In genomic region chr9:78176201-78176727, GRCm38 (mm10) we compare ENCODE assay signal across 9 mouse cellular contexts. TPM values are rescaled to one million over a fixed set of nuclear protein-coding genes. Genes with fewer than 3 reads are reported as not detected.
A peak's percentile ranks its signal among the peaks of the same experiment; 100 is the strongest.
DNase-seq lines count a peak whose midpoint lies in the region; ATAC-seq lines count a peak whose summit lies in the region.
"Had no signal": no experiment of that assay in that cellular context is flagged by ENCODE, and none has a peak within 500 bp of the region (broad histone marks: within the 10 kb centered on the region; RNA-seq: fewer than 3 reads in every experiment).

No protein-coding gene starts in this region.

- H3K4me1 ChIP-seq in embryonic facial prominence, embryonic 14.5 days (ENCODE audit: control insufficient read depth, insufficient read depth, low read length), result no peaks in the 10 kb centered on the region
- 0 out of 2 replicates have a peak, but pooled peaks cover 3% of the 10 kb centered on the region for H3K4me1 ChIP-seq in heart, embryonic 11.5 days (ENCODE audit: control insufficient read depth, insufficient read depth, low read length)
- peaks cover 5% of the 10 kb centered on the region; the same call in 1 of the 2 replicates for H3K4me1 ChIP-seq in kidney, embryonic 14.5 days (ENCODE audit: control insufficient read depth, insufficient read depth, low read length)
- peaks cover 8% of the 10 kb centered on the region; the same call in 1 of the 2 replicates for H3K4me1 ChIP-seq in limb, embryonic 15.5 days
- H3K4me1 ChIP-seq in midbrain, embryonic 16.5 days (ENCODE audit: control insufficient read depth, insufficient read depth, low read length), result peaks cover 6% of the 10 kb centered on the region; the same call in 1 of the 2 replicates

- peak overlapping the region; percentile 97 for H3K27ac ChIP-seq in embryonic facial prominence, embryonic 14.5 days (replicated peaks; ENCODE audit: low read depth, low read length)
- H3K27ac ChIP-seq in heart, embryonic 11.5 days (ENCODE audit: low read depth, low read length), result peak overlapping the region; percentile 98
- H3K27ac ChIP-seq in kidney, embryonic 14.5 days (ENCODE audit: low read depth, low read length), result peak overlapping the region; percentile 96
- peak overlapping the region; percentile 98 for H3K27ac ChIP-seq in limb, embryonic 15.5 days
- H3K27ac ChIP-seq in midbrain, embryonic 16.5 days (ENCODE audit: low read length), result peak overlapping the region; percentile 99

- peak overlapping the region; percentile 63 for H3K4me2 ChIP-seq in embryonic facial prominence, embryonic 14.5 days (ENCODE audit: low read depth, low read length)
- H3K4me2 ChIP-seq in heart, embryonic 11.5 days, result peak overlapping the region; percentile 76
- peak overlapping the region; percentile 59 for H3K4me2 ChIP-seq in kidney, embryonic 14.5 days (replicated peaks; ENCODE audit: low read depth, low read length)
- peak overlapping the region; percentile 43 for H3K4me2 ChIP-seq in limb, embryonic 15.5 days
- H3K4me2 ChIP-seq in midbrain, embryonic 16.5 days (ENCODE audit: low read length), result peak overlapping the region; percentile 56

- H3K4me3 ChIP-seq in embryonic facial prominence, embryonic 14.5 days (ENCODE audit: low read depth, low read length), result peak overlapping the region; percentile 56
- peak overlapping the region; percentile 75 for H3K4me3 ChIP-seq in heart, embryonic 11.5 days (ENCODE audit: low read depth, low read length)
- peak overlapping the region; percentile 60 for H3K4me3 ChIP-seq in kidney, embryonic 14.5 days (ENCODE audit: low read length)
- H3K4me3 ChIP-seq in limb, embryonic 15.5 days, result peak overlapping the region; percentile 71
- H3K4me3 ChIP-seq in midbrain, embryonic 16.5 days (ENCODE audit: low read depth, low read length), result peak overlapping the region; percentile 71

- H3K9ac ChIP-seq in embryonic facial prominence, embryonic 14.5 days (ENCODE audit: low read depth, low read length), result peak overlapping the region; percentile 77
- H3K9ac ChIP-seq in heart, embryonic 11.5 days (ENCODE audit: low read depth, low read length), result peak overlapping the region; percentile 94
- peak overlapping the region; percentile 70 for H3K9ac ChIP-seq in kidney, embryonic 14.5 days (ENCODE audit: low read depth, low read length)
- H3K9ac ChIP-seq in limb, embryonic 15.5 days, result peak overlapping the region; percentile 83
- peak overlapping the region; percentile 87 for H3K9ac ChIP-seq in midbrain, embryonic 16.5 days (ENCODE audit: low read depth, low read length)

- no peaks in the 10 kb centered on the region for H3K27me3 ChIP-seq in embryonic facial prominence, embryonic 14.5 days (replicated peaks; ENCODE audit: control insufficient read depth, insufficient read depth, low read length)
- no peaks in the 10 kb centered on the region for H3K27me3 ChIP-seq in heart, embryonic 11.5 days (ENCODE audit: control insufficient read depth, insufficient read depth, low read length)
- H3K27me3 ChIP-seq in kidney, embryonic 14.5 days (ENCODE audit: control insufficient read depth, insufficient read depth, low read length), result no peaks in the 10 kb centered on the region
- no peaks in the 10 kb centered on the region for H3K27me3 ChIP-seq in limb, embryonic 15.5 days
- no peaks in the 10 kb centered on the region for H3K27me3 ChIP-seq in midbrain, embryonic 16.5 days (ENCODE audit: control insufficient read depth, insufficient read depth, low read depth, low read length)

- peak; percentile 79 for ATAC-seq in embryonic facial prominence, embryonic 14.5 days (ENCODE audit: low read depth)
- peak; percentile 72 for ATAC-seq in heart, embryonic 11.5 days (replicated peaks; ENCODE audit: insufficient number of reproducible peaks, low FRiP score, low TSS enrichment)
- ATAC-seq in kidney, embryonic 14.5 days (ENCODE audit: low FRiP score, low TSS enrichment), result peak; percentile 73
- ATAC-seq in limb, embryonic 15.5 days (ENCODE audit: insufficient number of reproducible peaks, low FRiP score, low TSS enrichment, low read depth), result no peak
- peak; percentile 85 for ATAC-seq in midbrain, embryonic 16.5 days

- H3K9me3 ChIP-seq in embryonic facial prominence, embryonic 14.5 days (ENCODE audit: control insufficient read depth, low read length), result 0 out of 2 replicates have a peak, but pooled peaks cover 3% of the 10 kb centered on the region
- H3K9me3 ChIP-seq in heart, embryonic 11.5 days (replicated peaks; ENCODE audit: control insufficient read depth, low read length), result no peaks in the 10 kb centered on the region
- no peaks in the 10 kb centered on the region for H3K9me3 ChIP-seq in kidney, embryonic 14.5 days (ENCODE audit: control insufficient read depth, low read length)
- no peaks in the 10 kb centered on the region for H3K9me3 ChIP-seq in limb, embryonic 15.5 days
- no peaks in the 10 kb centered on the region for H3K9me3 ChIP-seq in midbrain, embryonic 16.5 days (replicated peaks; ENCODE audit: control insufficient read depth, low read length, poor library complexity, severe bottlenecking)

- peak; percentile 93 for DNase-seq in A20 (ENCODE audit: low read depth, low spot score)
- peak; percentile 59 to 67 for DNase-seq in adrenal gland, postnatal 36 days
- DNase-seq in embryonic facial prominence, embryonic 14.5 days (ENCODE audit: low spot score), result peak; percentile 95
- DNase-seq in spleen, postnatal 4 days (ENCODE audit: low spot score in 2 of 2), result peak; percentile 60 to 76

- H3K36me3 ChIP-seq in embryonic facial prominence, embryonic 14.5 days (ENCODE audit: control insufficient read depth, insufficient read depth, low read length), result no peaks in the 10 kb centered on the region
- no peaks in the 10 kb centered on the region for H3K36me3 ChIP-seq in heart, embryonic 11.5 days (ENCODE audit: control insufficient read depth, insufficient read depth, low read length)
- no peaks in the 10 kb centered on the region for H3K36me3 ChIP-seq in kidney, embryonic 14.5 days (ENCODE audit: control insufficient read depth, insufficient read depth, low read length)
- no peaks in the 10 kb centered on the region for H3K36me3 ChIP-seq in limb, embryonic 15.5 days
- H3K36me3 ChIP-seq in midbrain, embryonic 16.5 days (ENCODE audit: control insufficient read depth, insufficient read depth, low read length), result no peaks in the 10 kb centered on the region

- WGBS in embryonic facial prominence, embryonic 14.5 days, result under 1% methylated on average over 22 of the region's 22 CpGs
- 2% methylated on average over 22 of the region's 22 CpGs for WGBS in heart, embryonic 11.5 days (ENCODE audit: insufficient replicate concordance)
- WGBS in kidney, embryonic 14.5 days, result under 1% methylated on average over 22 of the region's 22 CpGs
- WGBS in limb, embryonic 15.5 days, result under 1% methylated on average over 22 of the region's 22 CpGs
- under 1% methylated on average over 22 of the region's 22 CpGs for WGBS in midbrain, embryonic 16.5 days

RNA-seq across cellular contexts. Expression of gene Gsta4, which starts 6.3 kb away (rescaled TPM):
- total RNA-seq in adrenal gland, postnatal 36 days (2021), result 10 to 100 TPM; 37.1 to 47.6 TPM
- 67.1 and 70.7 TPM in 2 replicates for polyA plus RNA-seq in embryonic facial prominence, embryonic 14.5 days (2014; fragmentation: Nextera tagmentation; extraction: Ambion mirVana)
- polyA plus RNA-seq in heart, embryonic 11.5 days (2014; fragmentation: Nextera tagmentation; extraction: Ambion mirVana), result 87.5 and 88.7 TPM in 2 replicates
- 102 and 108 TPM in 2 replicates for polyA plus RNA-seq in kidney, embryonic 14.5 days (2014; fragmentation: Nextera tagmentation; extraction: Ambion mirVana)
- polyA plus RNA-seq in limb, embryonic 15.5 days (2015; fragmentation: Nextera tagmentation; extraction: Ambion mirVana), result 57.5 and 60.6 TPM in 2 replicates
- 14.3 and 18.5 TPM in 2 replicates for polyA plus RNA-seq in midbrain, embryonic 16.5 days (2015; fragmentation: Nextera tagmentation; extraction: Ambion mirVana)

RNA-seq across cellular contexts. Expression of gene Gsta1, which starts 54.2 kb away (rescaled TPM):
- total RNA-seq in adrenal gland, postnatal 36 days (2021), result 1 to 10 TPM in 1 of 2 experiments, not detected in 1; 1.1 TPM
- polyA plus RNA-seq in embryonic facial prominence, embryonic 14.5 days (2014; fragmentation: Nextera tagmentation; extraction: Ambion mirVana), result 1.00 and 2.6 TPM in 2 replicates
- not detected in 2 replicates for polyA plus RNA-seq in heart, embryonic 11.5 days (2014; fragmentation: Nextera tagmentation; extraction: Ambion mirVana)
- polyA plus RNA-seq in kidney, embryonic 14.5 days (2014; fragmentation: Nextera tagmentation; extraction: Ambion mirVana), result not detected in 2 replicates
- 8.8 and 10.0 TPM in 2 replicates for polyA plus RNA-seq in limb, embryonic 15.5 days (2015; fragmentation: Nextera tagmentation; extraction: Ambion mirVana)
- polyA plus RNA-seq in midbrain, embryonic 16.5 days (2015; fragmentation: Nextera tagmentation; extraction: Ambion mirVana), result not detected in 2 replicates
- total RNA-seq: adrenal gland, adult 18-20 months had no signal
